Mouse (Mus musculus) embryonic facial prominence, embryonic 14.5 days (tissue): ENCODE data around the gene Surf1. TPM values are rescaled to one million over a fixed set of nuclear protein-coding genes. Genes with fewer than 3 reads are reported as not detected.
A peak's percentile ranks its signal among the peaks of the same experiment; 100 is the strongest.

Experiments used
- ATAC-seq: fragments of 200-750 bp; cut with Nextera tagmentation; 2 replicates; pipeline ENCODE4 v1.8.0; 2017; ENCODE audit warnings: low read depth, moderate number of reproducible peaks, moderate TSS enrichment
- DNase-seq: peaks from one replicate; pipeline ENCODE4 v3.0.0-alpha.2; 2015; ENCODE audit warnings: low spot score
- H3K27ac ChIP-seq: fragments of 300-500 bp; sonication (generic); replicated peaks from 2 replicates; pipeline ENCODE4 v1.5.1; 2014; ENCODE audit warnings: low read depth, mild to moderate bottlenecking, low read length, moderate library complexity
- H3K27me3 ChIP-seq: fragments of 300-500 bp; sonication (generic); replicated peaks from 2 replicates; pipeline ENCODE4 v1.6.1; 2014; ENCODE audit warnings: low read length; ENCODE audit not compliant: control insufficient read depth, insufficient read depth
- H3K36me3 ChIP-seq: fragments of 300-500 bp; sonication (generic); 2 replicates; pipeline ENCODE4 v1.6.1; 2014; ENCODE audit warnings: low read length, mixed read lengths; ENCODE audit not compliant: control insufficient read depth, insufficient read depth
- H3K4me1 ChIP-seq: fragments of 300-500 bp; sonication (generic); 2 replicates; pipeline ENCODE4 v1.6.1; 2014; ENCODE audit warnings: antibody characterized with exemption, low read length; ENCODE audit not compliant: control insufficient read depth, insufficient read depth
- H3K4me2 ChIP-seq: fragments of 300-500 bp; sonication (generic); 2 replicates; pipeline ENCODE4 v1.6.1; 2014; ENCODE audit warnings: low read depth, mild to moderate bottlenecking, low read length, moderate library complexity, mixed read lengths
- H3K4me3 ChIP-seq: fragments of 300-500 bp; sonication (generic); 2 replicates; pipeline ENCODE4 v1.5.1; 2014; ENCODE audit warnings: low read depth, mild to moderate bottlenecking, low read length
- H3K9ac ChIP-seq: fragments of 300-500 bp; sonication (generic); 2 replicates; pipeline ENCODE4 v1.6.1; 2014; ENCODE audit warnings: low read depth, mild to moderate bottlenecking, low read length, moderate library complexity, mixed read lengths
- H3K9me3 ChIP-seq: fragments of 300-500 bp; sonication (generic); 2 replicates; pipeline ENCODE4 v1.6.1; 2016; ENCODE audit warnings: low read length; ENCODE audit not compliant: control insufficient read depth
- WGBS: fragments of 180-500 bp; shearing (Covaris S2); extraction: QIAGEN DNeasy Blood & Tissue Kit; methylation state at CpG from one replicate; pipeline ENCODE4 v1.1.7; 2014; 5-methylcytosine and 5-hydroxymethylcytosine counted together
- polyA plus RNA-seq: library from polyadenylated mRNA; unstranded; fragments of >200 nt; fragmentation: Nextera tagmentation; extraction: Ambion mirVana; gene quantifications from 2 replicates; pipeline ENCODE4 v1.2.1, GENCODE M21; 2014

Gene Surf1
- polyA plus RNA-seq, 1 experiment from 2014 or later = 42.9 TPM

DNA sequence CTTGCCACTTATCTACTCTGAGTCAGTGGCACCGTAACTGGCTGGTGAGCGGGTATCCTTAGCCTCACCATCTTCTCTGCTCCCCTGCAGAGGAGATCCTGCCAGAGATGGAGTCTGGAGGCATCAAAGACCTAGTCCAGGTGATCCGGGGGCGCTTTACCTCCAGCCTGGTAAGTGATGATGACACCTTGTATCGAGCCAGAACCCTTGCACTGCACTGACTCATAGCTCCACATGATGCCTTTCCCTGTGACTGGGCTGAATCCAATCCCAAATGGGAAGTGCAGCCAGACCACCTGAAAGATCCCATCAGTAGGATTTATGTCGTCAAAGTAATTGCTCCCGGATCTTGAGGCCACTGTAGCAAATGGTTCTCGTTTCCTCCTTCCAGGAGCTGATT, 36.5 kb upstream of the Surf1 start:
- no peak overlapping the region for H3K4me3 ChIP-seq
- H3K27ac ChIP-seq = no peak overlapping the region
- ATAC-seq (no peak), DNase-seq (no peak)
- H3K4me1 ChIP-seq = no peaks in the 10 kb centered on the region
- no peaks in the 10 kb centered on the region for H3K27me3 ChIP-seq
- no peaks in the 10 kb centered on the region for H3K9me3 ChIP-seq
- WGBS = 82% methylated on average over 8 of the region's 8 CpGs
- no peak overlapping the region for H3K9ac ChIP-seq
- H3K4me2 ChIP-seq = no peak overlapping the region
- H3K36me3 ChIP-seq = peaks cover 80% of the 10 kb centered on the region

DNA sequence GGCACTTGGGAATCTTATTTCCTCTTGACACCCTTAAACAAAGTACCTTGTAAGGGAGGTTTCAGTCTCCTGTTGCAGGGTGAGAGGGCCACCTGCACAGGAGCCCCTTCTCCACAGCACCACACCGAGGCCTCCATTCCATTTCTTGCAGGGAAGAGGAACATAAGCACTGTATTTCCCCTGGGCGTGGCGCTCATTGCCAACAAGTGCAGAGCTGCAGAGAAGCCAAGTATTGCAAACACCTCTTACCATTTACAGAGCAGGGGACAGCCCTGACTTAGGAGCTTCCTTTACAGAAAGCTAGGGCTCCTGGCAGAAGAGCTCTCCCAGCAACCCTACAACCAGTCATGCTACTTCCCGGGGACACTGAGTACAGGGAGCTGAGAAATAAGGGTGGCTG, 35.9 kb upstream of the Surf1 start:
- Histone ChIP-seq H3K4me3 (no peak overlapping the region), H3K27me3 (no peaks in the 10 kb centered on the region), H3K36me3 (peaks cover 73% of the 10 kb centered on the region), H3K9ac (no peak overlapping the region), H3K4me2 (no peak overlapping the region), H3K9me3 (no peaks in the 10 kb centered on the region), H3K4me1 (no peaks in the 10 kb centered on the region), H3K27ac (no peak overlapping the region)
- ATAC-seq = no peak
- WGBS = 92% methylated on average over 4 of the region's 4 CpGs
- no peak for DNase-seq

DNA sequence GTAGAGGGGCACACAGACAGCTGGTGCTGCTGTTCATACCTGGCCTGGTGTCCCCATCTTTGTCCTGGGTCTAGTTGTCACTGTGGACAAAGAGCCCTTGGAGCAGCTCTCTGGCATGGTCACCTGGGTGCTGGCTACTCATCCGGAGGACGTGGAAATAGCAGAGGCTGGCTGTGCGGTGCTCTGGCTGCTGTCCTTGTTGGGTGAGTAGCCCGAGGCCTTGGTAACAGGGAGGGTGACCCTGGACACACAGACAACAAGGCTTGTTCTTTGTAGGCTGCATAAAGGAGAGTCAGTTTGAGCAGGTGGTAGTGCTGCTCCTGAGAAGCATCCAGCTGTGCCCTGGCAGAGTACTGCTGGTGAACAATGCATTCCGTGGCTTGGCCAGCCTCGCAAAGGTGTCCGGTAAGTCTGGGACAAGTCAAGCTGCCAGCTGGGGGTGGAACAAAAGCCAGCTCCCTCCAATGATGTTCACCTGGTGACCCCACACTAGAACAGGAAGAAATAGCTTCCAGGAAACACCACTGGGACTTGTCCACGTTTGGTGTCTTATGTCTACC, 35.1 kb upstream of the Surf1 start:
- WGBS = 81% methylated on average over 8 of the region's 8 CpGs
- Histone ChIP-seq H3K9me3 (no peaks in the 10 kb centered on the region), H3K9ac (no peak overlapping the region), H3K4me2 (no peak overlapping the region), H3K4me3 (no peak overlapping the region), H3K27me3 (no peaks in the 10 kb centered on the region), H3K27ac (no peak overlapping the region), H3K4me1 (no peaks in the 10 kb centered on the region), H3K36me3 (peaks cover 68% of the 10 kb centered on the region)
- no peak for DNase-seq
- ATAC-seq = no peak

DNA sequence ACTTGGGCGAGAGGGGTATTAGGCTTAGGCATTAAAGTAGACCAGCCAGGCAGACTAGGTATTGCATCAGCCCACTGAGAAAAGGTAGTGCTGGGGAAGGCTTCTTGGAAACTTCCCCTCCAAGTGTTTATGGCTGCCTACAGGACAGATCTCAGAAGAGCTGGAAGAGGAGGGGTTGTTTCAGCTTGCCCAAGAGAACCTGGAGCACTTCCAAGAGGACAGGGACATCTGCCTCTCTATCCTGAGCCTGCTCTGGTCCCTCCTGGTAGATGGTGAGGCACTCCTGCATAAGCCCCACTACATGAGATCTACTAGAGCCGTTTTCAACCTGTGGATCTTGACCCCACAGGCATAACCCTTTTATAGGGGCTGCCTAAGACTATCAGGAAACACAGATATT, 34.1 kb upstream of the Surf1 start:
- 93% methylated on average over 2 of the region's 2 CpGs for WGBS
- no peak overlapping the region for H3K9ac ChIP-seq

DNA sequence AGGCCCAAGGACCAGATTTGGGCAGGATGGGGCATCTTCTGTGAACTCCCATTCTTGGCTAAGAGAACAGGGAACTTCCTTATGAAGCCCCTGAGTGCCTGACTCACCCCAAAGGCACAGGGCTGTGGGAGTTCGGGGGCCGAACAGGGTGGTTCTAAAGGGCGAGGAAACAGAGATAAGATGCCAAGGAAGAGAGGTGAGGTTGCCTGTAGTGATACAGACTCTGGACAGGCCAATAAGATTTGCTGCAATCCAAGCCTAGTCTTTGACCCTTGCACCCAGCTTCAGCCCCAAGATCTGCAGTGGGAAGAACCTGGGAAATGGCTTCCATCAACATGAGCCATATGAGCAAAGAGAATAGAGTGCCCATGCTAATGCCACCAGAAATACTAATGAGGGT, 26.9 kb upstream of the Surf1 start:
- Histone ChIP-seq H3K4me3 (no peak overlapping the region), H3K36me3 (0 out of 2 replicates have a peak, but pooled peaks cover 2% of the 10 kb centered on the region), H3K4me1 (no peaks in the 10 kb centered on the region), H3K27ac (no peak overlapping the region), H3K27me3 (no peaks in the 10 kb centered on the region), H3K9ac (no peak overlapping the region), H3K9me3 (no peaks in the 10 kb centered on the region), H3K4me2 (no peak overlapping the region)
- ATAC-seq (no peak), DNase-seq (no peak)
- 72% methylated on average over 3 of the region's 3 CpGs for WGBS

More for the DNA sequence above, 34.1 kb upstream of the Surf1 start:
- Histone ChIP-seq H3K27me3 (no peaks in the 10 kb centered on the region), H3K27ac (no peak overlapping the region), H3K4me2 (no peak overlapping the region), H3K36me3 (peaks cover 58% of the 10 kb centered on the region), H3K4me3 (no peak overlapping the region), H3K4me1 (no peaks in the 10 kb centered on the region), H3K9me3 (no peaks in the 10 kb centered on the region)
- no peak for DNase-seq
- ATAC-seq = no peak

DNA sequence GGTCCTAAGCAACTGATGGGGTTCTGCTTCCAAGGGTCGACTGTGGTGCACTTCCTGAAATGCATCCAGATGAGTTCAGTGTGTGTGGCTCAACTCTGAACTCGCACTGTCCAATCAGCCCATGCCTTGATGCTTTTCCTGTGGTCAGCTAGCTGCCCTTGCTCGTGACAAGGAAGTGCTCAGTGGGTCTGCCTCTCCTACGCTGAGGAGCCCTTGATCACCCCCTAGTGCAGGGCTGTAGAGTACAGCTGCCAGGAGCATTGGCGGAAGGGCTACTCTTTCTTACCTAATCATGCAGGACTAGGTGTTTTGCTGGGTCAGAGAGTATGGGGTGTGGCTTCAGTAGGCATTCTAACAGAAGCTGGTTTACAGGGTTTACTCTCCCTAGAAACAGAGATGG, 25.2 kb upstream of the Surf1 start:
- 34% methylated on average over 5 of the region's 5 CpGs for WGBS
- Histone ChIP-seq H3K4me1 (no peaks in the 10 kb centered on the region), H3K4me2 (no peak overlapping the region), H3K9me3 (no peaks in the 10 kb centered on the region), H3K27me3 (no peaks in the 10 kb centered on the region), H3K36me3 (no peaks in the 10 kb centered on the region), H3K27ac (no peak overlapping the region), H3K4me3 (no peak overlapping the region), H3K9ac (no peak overlapping the region)
- ATAC-seq (no peak), DNase-seq (no peak)

DNA sequence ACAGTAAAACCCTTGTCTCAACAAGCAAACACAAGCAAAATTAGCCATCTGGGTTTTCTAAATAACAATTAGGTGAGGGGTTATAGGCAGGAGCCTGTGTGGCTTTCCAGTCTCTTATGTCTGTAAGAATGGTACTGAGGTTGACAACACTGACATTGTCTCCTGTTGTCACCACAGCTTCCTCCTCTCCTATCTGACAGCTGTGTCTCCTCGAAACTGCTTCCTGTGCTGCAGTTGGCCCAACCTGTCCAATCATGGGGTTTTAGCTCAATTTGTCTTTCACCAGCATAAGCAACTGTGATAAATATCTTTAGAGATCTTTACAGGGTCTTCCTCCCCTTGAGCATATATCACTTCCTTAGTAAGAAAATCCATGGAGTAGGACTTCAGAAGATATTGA, 20.1 kb upstream of the Surf1 start:
- Histone ChIP-seq H3K27ac (no peak overlapping the region), H3K9me3 (no peaks in the 10 kb centered on the region), H3K4me2 (no peak overlapping the region), H3K9ac (no peak overlapping the region), H3K4me1 (peaks cover 10% of the 10 kb centered on the region), H3K36me3 (peaks cover 4% of the 10 kb centered on the region), H3K27me3 (no peaks in the 10 kb centered on the region), H3K4me3 (no peak overlapping the region)
- ATAC-seq = no peak
- DNase-seq = no peak
- 72% methylated on average over 1 of the region's 1 CpGs for WGBS

DNA sequence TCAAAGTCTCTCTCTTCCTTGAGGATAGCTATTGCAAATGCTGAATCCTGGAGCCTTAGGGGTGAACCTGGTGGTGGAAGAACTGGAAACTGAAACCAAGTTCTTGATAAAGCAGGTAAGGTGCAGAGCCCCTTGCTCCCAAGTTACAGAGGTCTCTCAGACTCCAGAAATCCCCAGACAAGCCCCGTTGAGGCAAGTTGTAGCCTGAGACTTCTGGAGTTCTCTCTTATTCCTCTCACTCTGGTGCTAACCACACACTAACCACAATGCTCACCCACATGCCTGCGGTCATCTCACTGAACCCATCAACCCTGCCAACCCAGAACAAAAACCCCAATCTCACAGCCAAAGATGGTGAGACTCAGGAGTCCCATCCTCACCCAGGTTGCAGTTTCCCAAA, 19.0 kb upstream of the Surf1 start:
- Histone ChIP-seq H3K4me3 (no peak overlapping the region), H3K9ac (no peak overlapping the region), H3K27me3 (no peaks in the 10 kb centered on the region), H3K4me1 (peaks cover 13% of the 10 kb centered on the region), H3K9me3 (no peaks in the 10 kb centered on the region), H3K4me2 (no peak overlapping the region), H3K36me3 (peaks cover 15% of the 10 kb centered on the region), H3K27ac (no peak overlapping the region)
- ATAC-seq = no peak
- DNase-seq = no peak
- 97% methylated on average over 2 of the region's 2 CpGs for WGBS

DNA sequence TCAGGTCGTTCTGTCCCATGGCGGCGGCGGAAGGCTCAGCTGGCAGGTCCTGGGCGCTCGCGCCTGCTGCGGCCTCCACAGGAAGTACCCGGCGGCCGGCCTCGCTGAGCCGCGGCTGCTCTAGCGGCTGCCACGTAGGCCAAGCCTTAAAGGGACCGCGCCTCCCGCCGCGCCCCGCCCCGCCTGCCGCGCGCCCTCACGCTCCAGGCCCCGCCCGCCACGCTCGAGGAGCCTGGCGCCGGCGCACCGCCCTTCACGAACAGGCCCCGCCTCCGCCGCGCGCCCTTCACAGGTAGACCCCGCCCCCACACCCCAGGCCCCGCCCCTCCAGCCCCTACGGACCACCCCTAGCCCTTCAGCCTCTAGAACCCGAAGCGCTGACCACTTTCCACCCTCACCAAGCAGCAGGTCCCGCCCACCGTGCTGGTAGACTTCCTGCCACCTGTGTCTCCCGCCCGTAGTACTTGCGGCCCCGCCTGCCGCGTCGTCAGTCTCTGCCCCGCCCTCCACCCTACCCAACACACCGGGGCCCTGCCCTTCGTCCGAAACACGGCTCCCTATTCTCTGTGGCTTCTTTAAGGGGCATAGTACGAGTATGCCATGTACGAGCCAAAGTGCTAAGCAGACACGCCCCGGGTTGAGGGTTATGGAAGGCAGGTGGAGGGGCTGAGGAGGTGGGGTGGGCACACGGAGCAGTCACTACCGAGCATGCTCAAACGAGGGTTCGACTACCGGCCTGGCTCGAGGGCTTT, 17.1 kb upstream of the Surf1 start, which contains the start of the genes Surf4 and Stkld1:
Gene Surf4 (minus strand): TSS at position 625 of the 752 bp plus-strand sequence.
Gene Stkld1 (plus strand): TSS at position 744 of the 752 bp plus-strand sequence.
- under 1% methylated on average over 23 of the region's 70 CpGs for WGBS
- H3K9me3 ChIP-seq = no peaks in the 10 kb centered on the region
- H3K27me3 ChIP-seq = no peaks in the 10 kb centered on the region
- H3K36me3 ChIP-seq = peaks cover 28% of the 10 kb centered on the region
- H3K4me2 ChIP-seq = peak within 1 kb of the TSS; percentile 58
- DNase-seq = peak; percentile 97
- H3K4me1 ChIP-seq = peaks cover 13% of the 10 kb centered on the region
- H3K4me3 ChIP-seq = peak within 1 kb of the TSS; percentile 77
- ATAC-seq = peak; percentile 96
- peak within 1 kb of the TSS; percentile 99 for H3K9ac ChIP-seq
- peak within 1 kb of the TSS; percentile 88 for H3K27ac ChIP-seq
